Mouse (Mus musculus): ENCODE results near the gene Rffl.

DNA sequence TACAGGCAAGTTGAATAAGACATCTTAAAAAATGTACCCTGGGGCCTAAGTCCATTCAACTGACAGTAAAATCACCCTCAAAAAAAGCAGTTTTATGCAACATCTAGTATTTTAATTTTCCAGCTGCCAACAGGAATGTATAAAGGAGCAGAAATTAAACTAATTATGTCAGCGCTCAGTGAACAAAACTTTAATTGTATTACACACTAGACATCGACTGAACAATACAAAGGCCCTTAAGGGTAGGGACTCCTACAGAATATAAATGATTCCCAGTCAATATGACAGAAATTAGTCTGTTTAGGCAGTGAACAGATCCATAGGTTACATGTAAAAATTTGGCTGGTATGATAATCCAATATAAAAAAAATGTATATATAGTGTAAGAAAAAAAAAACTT is 8.0 kb downstream of the Rffl start:
- no peak for TF ChIP-seq CTCF (IDR thresholded peaks at IDR 0.05; ENCODE audit: low read depth)
- no peak for TF ChIP-seq EP300 (IDR thresholded peaks at IDR 0.05; ENCODE audit: low read depth)
